Mouse (Mus musculus) heart, embryonic 14.5 days (tissue): ENCODE data around the gene Olfr1425. TPM values are rescaled to one million over a fixed set of nuclear protein-coding genes. Genes with fewer than 3 reads are reported as not detected.

Experiments
- ATAC-seq: fragments of 200-750 bp; cut with Nextera tagmentation; 2 replicates; pipeline ENCODE4 v1.8.0; 2017; ENCODE audit warnings: low read depth, moderate TSS enrichment; ENCODE audit not compliant: insufficient number of reproducible peaks, insufficient read depth, low FRiP score
- H3K27ac ChIP-seq, 2 experiments: fragments of 200-500 bp in 1 of 2; fragments of 300-500 bp in 1 of 2; sonication (generic) in 1 of 2; replicated peaks in 1 of 2; 2 replicates each; pipeline ENCODE4 v1.5.1; 2012 to 2014; ENCODE audit warnings: low read depth in 2 of 2, low read length in 2 of 2, control low read depth in 1 of 2, mild to moderate bottlenecking in 1 of 2, mixed read lengths in 1 of 2; ENCODE audit not compliant: control insufficient read depth in 1 of 2, insufficient read depth in 1 of 2
- H3K27me3 ChIP-seq: fragments of 300-500 bp; sonication (generic); 2 replicates; pipeline ENCODE4 v1.6.1; 2014; ENCODE audit warnings: mild to moderate bottlenecking, low read length, control low read depth; ENCODE audit not compliant: control insufficient read depth, insufficient read depth
- H3K36me3 ChIP-seq: fragments of 300-500 bp; sonication (generic); 2 replicates; pipeline ENCODE4 v1.6.1; 2014; ENCODE audit warnings: mild to moderate bottlenecking, control low read depth, low read length, mixed read lengths; ENCODE audit not compliant: control insufficient read depth, insufficient read depth
- H3K4me1 ChIP-seq, 2 experiments: fragments of 200-500 bp in 1 of 2; fragments of 300-500 bp in 1 of 2; sonication (generic) in 1 of 2; 2 replicates each; pipeline ENCODE4 v1.6.1; 2012 to 2014; ENCODE audit warnings: low read length in 2 of 2, control low read depth in 1 of 2, mixed read lengths in 1 of 2; ENCODE audit not compliant: control insufficient read depth in 2 of 2, insufficient read depth in 2 of 2
- H3K4me2 ChIP-seq: fragments of 300-500 bp; sonication (generic); 2 replicates; pipeline ENCODE4 v1.6.1; 2014; ENCODE audit warnings: mild to moderate bottlenecking, low read length
- H3K4me3 ChIP-seq, 2 experiments: fragments of 200-500 bp in 1 of 2; fragments of 300-500 bp in 1 of 2; sonication (generic) in 1 of 2; 2 replicates each; pipeline ENCODE4 v1.5.1; 2012 to 2014; ENCODE audit warnings: low read length in 2 of 2, mild to moderate bottlenecking in 2 of 2, control low read depth in 1 of 2, low read depth in 1 of 2, moderate library complexity in 1 of 2; ENCODE audit not compliant: control insufficient read depth in 1 of 2, insufficient read depth in 1 of 2
- H3K9ac ChIP-seq: fragments of 300-500 bp; sonication (generic); 2 replicates; pipeline ENCODE4 v1.6.1; 2014; ENCODE audit warnings: mild to moderate bottlenecking, low read length
- H3K9me3 ChIP-seq: fragments of 300-500 bp; sonication (generic); 2 replicates; pipeline ENCODE4 v1.6.1; 2016; ENCODE audit warnings: low read length, control low read depth; ENCODE audit not compliant: control insufficient read depth
- WGBS: fragments of 180-500 bp; shearing (Covaris S2); extraction: QIAGEN DNeasy Blood & Tissue Kit; methylation state at CpG from one replicate; pipeline ENCODE4 v1.1.7; 2014; 5-methylcytosine and 5-hydroxymethylcytosine counted together
- polyA plus RNA-seq: library from polyadenylated mRNA; unstranded; fragments of >200 nt; fragmentation: Nextera tagmentation; extraction: Ambion mirVana; gene quantifications from 2 replicates; pipeline ENCODE4 v1.2.1, GENCODE M21; 2014

The Olfr1425 gene
- polyA plus RNA-seq, 1 experiment from 2014 or later = not detected

- Histone ChIP-seq H3K4me1 (no peaks in the 10 kb centered on the region), H3K9me3 (no peaks in the 10 kb centered on the region), H3K9ac (no peak overlapping the region), H3K4me2 (no peak overlapping the region), H3K27me3 (no peaks in the 10 kb centered on the region), H3K27ac (no peak overlapping the region), H3K36me3 (no peaks in the 10 kb centered on the region), H3K4me3 (no peak overlapping the region)
- no peak for ATAC-seq
- WGBS = 86% methylated on average over 4 of the region's 4 CpGs
Measured at GRCm38 (mm10) chr19:12024149-12024548, 53.4 kb downstream of the Olfr1425 start.

Other genes starting within 250 kb of the Olfr1425 start
- gene Olfr1417, start 238.5 kb downstream of the Olfr1425 start, polyA plus RNA-seq = 0.12 TPM in 1 of 2 replicates, not detected in the other
- gene Olfr1418, start 216.7 kb downstream of the Olfr1425 start, polyA plus RNA-seq = not detected in 2 replicates
- gene Olfr1419, start 202.6 kb downstream of the Olfr1425 start, polyA plus RNA-seq = not detected in 2 replicates
- 0.07 and 0.27 TPM in 2 replicates for gene Olfr1420, start 191.2 kb downstream of the Olfr1425 start, polyA plus RNA-seq
- gene Patl1, start 165.3 kb downstream of the Olfr1425 start, polyA plus RNA-seq = 19.0 and 21.2 TPM in 2 replicates
- gene Osbp, start 111.8 kb downstream of the Olfr1425 start, polyA plus RNA-seq = 10.8 and 11.4 TPM in 2 replicates
- not detected in 2 replicates for gene Olfr1423, start 36.4 kb downstream of the Olfr1425 start, polyA plus RNA-seq
- gene Olfr1424, start 15.0 kb downstream of the Olfr1425 start, polyA plus RNA-seq = not detected in 2 replicates
- not detected in 2 replicates for gene Olfr1426, start 14.3 kb upstream of the Olfr1425 start, polyA plus RNA-seq
- gene Olfr1427, start 25.6 kb upstream of the Olfr1425 start, polyA plus RNA-seq = not detected in 2 replicates
- gene Olfr1428, start 38.2 kb upstream of the Olfr1425 start, polyA plus RNA-seq = not detected in 2 replicates
- gene Olfr76, start 45.5 kb upstream of the Olfr1425 start, polyA plus RNA-seq = not detected in 2 replicates
- not detected in 2 replicates for gene Olfr1555-ps1, start 92.4 kb upstream of the Olfr1425 start, polyA plus RNA-seq
- gene Olfr1431, start 122.9 kb upstream of the Olfr1425 start, polyA plus RNA-seq = not detected in 2 replicates
- gene Olfr1432, start 154.9 kb upstream of the Olfr1425 start, polyA plus RNA-seq = not detected in 2 replicates
- gene Olfr262, start 163.9 kb upstream of the Olfr1425 start, polyA plus RNA-seq = not detected in 2 replicates
- not detected in 2 replicates for gene Olfr235, start 183.3 kb upstream of the Olfr1425 start, polyA plus RNA-seq
- gene Olfr1434, start 202.1 kb upstream of the Olfr1425 start, polyA plus RNA-seq = not detected in 2 replicates
- gene Olfr1436, start 221.4 kb upstream of the Olfr1425 start, polyA plus RNA-seq = not detected in 2 replicates
- gene Olfr1437, start 247.4 kb upstream of the Olfr1425 start, polyA plus RNA-seq = not detected in 2 replicates